In genomic region chr4:32360496-32360895, GRCm38 (mm10) we compare ENCODE assay signal across 25 mouse cellular contexts.
"Had no signal": no experiment of that assay in that cellular context is flagged by ENCODE, and none has a peak within 500 bp of the region (broad histone marks: within the 10 kb centered on the region; RNA-seq: fewer than 3 reads in every experiment).

No protein-coding gene starts in this region.

- H3K4me2 ChIP-seq: heart, embryonic 13.5 days; heart, embryonic 15.5 days; hindbrain, embryonic 15.5 days; intestine, embryonic 15.5 days; limb, embryonic 12.5 days; liver, embryonic 11.5 days; liver, embryonic 13.5 days had no signal

- H3K4me3 ChIP-seq: gastrocnemius, adult 2 months; heart, adult 2 months; heart, embryonic 13.5 days; heart, embryonic 15.5 days; hindbrain, embryonic 10.5 days; hindbrain, embryonic 15.5 days; intestine, embryonic 15.5 days; layer of hippocampus, adult 2 months; left cerebral cortex, adult 2 months; limb, embryonic 10.5 days; limb, embryonic 12.5 days; liver, embryonic 13.5 days had no signal

- H3K27me3 ChIP-seq: heart, embryonic 13.5 days; heart, embryonic 15.5 days; hindbrain, embryonic 15.5 days; intestine, embryonic 15.5 days; limb, embryonic 12.5 days had no signal

- ATAC-seq: inflammation-experienced regulatory T-cells, adult 6 months; intestine, embryonic 15.5 days; intestine, postnatal 0 days had no signal

- H3K9ac ChIP-seq: heart, embryonic 13.5 days; heart, embryonic 15.5 days; hindbrain, embryonic 15.5 days; intestine, embryonic 15.5 days; limb, embryonic 12.5 days; liver, embryonic 13.5 days had no signal

- H3K27ac ChIP-seq: gastrocnemius, adult 2 months; heart, adult 2 months; heart, embryonic 13.5 days; heart, embryonic 15.5 days; hindbrain, embryonic 15.5 days; intestine, embryonic 15.5 days; layer of hippocampus, adult 2 months; left cerebral cortex, adult 2 months; limb, embryonic 10.5 days; limb, embryonic 12.5 days; liver, embryonic 13.5 days had no signal

- H3K36me3 ChIP-seq: heart, embryonic 13.5 days; heart, embryonic 15.5 days; hindbrain, embryonic 10.5 days; hindbrain, embryonic 15.5 days; intestine, embryonic 15.5 days; limb, embryonic 12.5 days; liver, embryonic 13.5 days had no signal

- DNase-seq: gastrocnemius, adult 2 months; gastrocnemius, postnatal 10 days; gastrocnemius, postnatal 25 days; heart, adult 2 months; heart, postnatal 14 days; heart, postnatal 36 days; kidney, adult 18-20 months; kidney, adult 8-10 months; kidney, postnatal 10 days; kidney, postnatal 25 days; kidney, postnatal 4 days; liver; liver, embryonic 13.5 days had no signal

- H3K9me3 ChIP-seq: heart, embryonic 13.5 days; heart, embryonic 15.5 days; hindbrain, embryonic 10.5 days; hindbrain, embryonic 15.5 days; intestine, embryonic 15.5 days; limb, embryonic 10.5 days; limb, embryonic 12.5 days; liver, embryonic 13.5 days had no signal
